Mouse (Mus musculus) layer of hippocampus, postnatal 14 days (tissue): Measurements from ENCODE around the gene Arhgap6. TPM values are rescaled to one million over a fixed set of nuclear protein-coding genes. Genes with fewer than 3 reads are reported as not detected.
A peak's percentile ranks its signal among the peaks of the same experiment; 100 is the strongest.

Experiments
- DNase-seq, 2 experiments: peaks; one replicate each; pipeline ENCODE4 v3.0.0; 2021 to 2022; ENCODE audit warnings: low spot score in 2 of 2, mixed read lengths in 1 of 2
- total RNA-seq, 2 experiments: library from RNA; stranded (reverse); gene quantifications; 2 replicates each; pipeline ENCODE4 v1.2.3; 2021

Arhgap6 gene
- total RNA-seq, 2 experiments from 2014 or later: 1.8 to 1.9 TPM

DNA sequence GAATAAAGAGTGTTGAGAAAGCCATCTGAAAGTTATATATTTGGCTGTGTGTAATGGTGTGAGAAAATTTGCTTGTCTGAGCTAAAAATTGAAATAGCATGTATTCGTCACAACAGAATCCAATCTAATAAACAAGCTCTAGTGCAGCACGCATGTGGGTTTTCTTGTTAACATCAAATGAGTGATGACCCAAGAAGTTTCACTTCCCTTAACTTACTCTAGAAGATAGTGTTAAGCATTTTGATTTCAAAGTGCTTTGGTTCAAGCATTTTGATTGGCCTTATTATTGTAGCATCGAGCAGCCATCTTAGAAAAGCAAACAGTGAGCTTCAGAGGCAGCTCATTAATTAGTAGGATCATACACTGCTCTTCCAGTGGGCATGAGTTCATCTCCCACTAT lies 315.1 kb downstream of the Arhgap6 start:
- DNase-seq: no peak

DNA sequence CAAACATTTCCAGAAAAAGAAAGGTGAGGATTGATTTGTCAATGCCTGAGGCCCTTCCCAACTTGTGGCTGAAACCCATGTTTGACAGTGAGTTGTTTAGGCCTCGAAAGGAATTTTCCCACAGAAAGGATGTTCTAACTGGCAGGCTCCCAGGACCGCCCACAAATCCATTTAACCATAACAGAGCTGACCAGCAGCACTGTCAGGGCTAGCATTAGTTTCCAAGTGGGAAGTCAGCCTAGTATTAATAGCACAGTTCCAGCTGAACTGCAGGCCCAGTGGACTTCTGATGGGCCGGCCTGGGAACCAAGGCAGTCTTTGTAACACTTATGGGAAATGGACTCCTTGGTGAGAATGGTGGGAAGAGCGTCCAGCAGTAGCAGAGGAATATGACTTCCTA lies 317.8 kb downstream of the Arhgap6 start:
- DNase-seq: no peak

DNA sequence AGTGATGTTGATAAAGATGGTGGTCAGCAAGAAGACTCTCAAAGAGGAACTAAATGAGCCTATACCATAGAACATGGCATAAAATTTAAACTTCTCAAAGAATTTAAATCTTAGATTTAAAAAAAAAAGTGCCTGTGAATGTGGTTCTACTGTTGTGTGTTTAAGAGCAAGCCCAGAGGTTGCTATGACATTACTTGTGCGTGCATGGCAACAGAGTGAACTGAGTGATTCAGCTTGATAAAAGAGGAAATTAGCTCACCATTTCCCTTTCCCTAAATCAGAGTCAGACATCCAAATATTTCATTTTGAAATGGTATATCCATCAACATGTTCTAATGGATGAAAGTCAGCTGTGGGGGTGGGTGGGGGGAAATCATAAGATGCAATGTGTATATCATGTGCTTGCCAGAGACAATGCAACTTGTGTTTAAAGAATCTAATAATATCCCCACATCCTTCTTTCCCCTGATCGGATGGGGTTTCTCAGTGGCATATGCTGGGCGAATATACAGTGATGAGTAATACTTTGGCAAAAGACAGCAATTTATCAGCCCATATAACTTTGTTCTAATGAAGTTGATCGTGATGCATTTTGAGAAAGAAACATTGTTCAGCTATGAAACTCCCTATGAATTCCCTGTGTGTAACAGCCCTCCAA lies 328.3 kb downstream of the Arhgap6 start:
- no peak for DNase-seq

DNA sequence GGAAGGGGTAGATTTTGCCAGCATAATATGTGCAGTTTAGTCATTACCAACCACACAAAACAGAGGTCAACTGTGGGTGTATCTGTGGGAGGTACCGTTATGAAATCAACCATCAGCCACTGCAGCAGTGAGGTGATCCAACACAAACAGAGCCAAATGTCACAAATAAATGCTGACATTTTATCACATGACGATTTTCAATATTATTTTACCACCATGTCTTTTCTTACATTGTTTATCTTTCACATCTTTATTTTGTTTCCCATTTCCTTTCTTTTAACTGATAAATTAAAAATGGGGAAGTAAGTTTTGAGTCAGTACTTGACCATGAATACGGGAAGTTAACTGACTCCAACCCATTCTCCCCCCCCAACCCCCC lies 328.9 kb downstream of the Arhgap6 start:
- no peak for DNase-seq

DNA sequence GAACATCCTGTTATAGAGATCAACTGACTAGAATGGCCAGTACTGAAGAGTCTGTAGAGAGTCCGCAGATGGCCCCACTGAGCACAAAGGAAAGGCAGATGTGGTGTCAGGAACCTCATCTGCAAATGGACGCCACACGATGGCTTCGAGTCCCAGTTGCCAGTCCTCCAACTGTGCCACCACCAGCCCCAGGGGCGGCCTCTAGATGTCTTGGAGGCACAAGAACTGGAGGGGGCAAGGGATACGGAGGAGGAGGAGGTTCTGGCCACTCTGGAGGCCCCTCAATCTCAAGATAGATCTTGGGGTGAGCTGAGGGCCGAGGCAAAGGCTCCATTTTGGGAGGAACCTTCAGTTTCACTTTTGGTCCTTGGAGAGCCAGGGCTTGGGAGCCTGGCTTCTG lies 344.9 kb downstream of the Arhgap6 start:
- no peak for DNase-seq

DNA sequence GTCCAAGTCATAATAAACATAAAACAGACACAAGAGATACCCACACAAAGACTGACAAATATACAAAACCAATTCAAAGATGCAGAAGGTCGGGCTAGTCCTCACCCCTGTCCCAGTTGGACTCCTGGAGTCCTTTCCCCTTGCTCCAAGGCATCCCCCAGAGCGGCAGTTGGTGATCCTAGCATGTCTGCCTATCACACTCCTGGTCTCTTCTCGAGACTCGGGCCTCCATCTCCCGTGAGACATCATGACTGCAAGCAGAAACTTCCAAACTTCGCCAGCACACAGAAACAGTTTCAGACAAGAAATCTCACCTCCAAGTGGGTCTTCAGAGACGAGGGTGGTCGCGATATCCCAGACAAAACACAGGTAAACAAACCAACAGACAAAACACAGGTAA lies 345.6 kb downstream of the Arhgap6 start:
- no peak for DNase-seq

DNA sequence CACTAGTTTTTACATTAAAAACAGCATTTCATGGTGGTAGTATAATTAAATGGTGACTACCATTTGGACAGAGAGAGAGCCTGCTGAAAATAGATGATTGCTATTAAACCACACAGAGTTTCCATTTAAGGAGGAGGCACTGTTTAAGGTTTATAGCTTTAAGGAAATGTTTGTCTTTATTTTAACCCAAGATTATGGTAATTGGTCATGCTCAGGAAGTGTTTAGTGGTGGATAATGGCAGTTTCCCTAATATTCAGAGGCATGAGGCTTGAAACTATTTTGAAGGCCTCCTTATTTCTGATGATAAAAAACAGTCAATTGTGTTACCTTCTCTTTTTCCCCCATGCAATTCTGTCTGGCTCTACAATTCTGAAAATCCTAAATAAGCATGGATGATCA lies 358.9 kb downstream of the Arhgap6 start:
- DNase-seq: no peak

DNA sequence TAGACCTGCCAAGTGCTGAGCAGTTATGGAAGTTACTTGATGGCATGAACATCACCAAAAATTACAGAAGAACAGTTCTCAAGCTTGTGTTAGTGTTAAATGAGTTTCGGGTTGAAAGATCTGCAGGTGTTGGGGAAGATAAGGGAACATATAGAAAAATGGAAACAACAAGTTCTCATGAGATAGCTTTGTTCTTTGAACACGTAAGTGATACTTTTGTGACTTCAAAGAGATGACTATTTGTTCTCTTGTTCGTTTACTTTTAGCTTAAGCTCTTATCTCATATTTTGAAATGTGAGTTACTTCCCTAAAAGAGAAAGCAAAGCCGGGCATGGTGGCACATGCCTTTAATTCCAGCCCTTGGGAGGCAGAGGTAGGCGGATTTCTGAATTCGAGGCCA lies 363.5 kb downstream of the Arhgap6 start:
- DNase-seq: no peak

DNA sequence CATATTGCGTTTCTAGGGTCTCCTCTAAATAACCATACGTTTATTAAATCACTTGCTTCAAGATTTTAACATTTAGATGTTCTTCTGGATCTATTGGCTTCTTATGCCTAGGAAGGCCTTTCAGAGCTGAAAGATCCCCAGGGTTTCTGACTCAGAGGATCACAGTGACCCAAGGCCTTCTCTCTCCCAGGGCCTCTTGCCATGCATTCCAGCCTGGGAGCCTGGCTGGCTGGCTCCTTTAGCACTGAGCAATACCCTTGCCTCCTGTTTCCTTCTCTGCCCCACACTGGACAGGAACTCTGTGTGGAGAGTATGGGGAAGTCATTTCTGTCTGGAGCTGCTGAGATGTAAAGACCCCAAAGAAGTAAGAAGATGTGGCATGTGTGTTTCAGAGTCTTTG lies 376.1 kb downstream of the Arhgap6 start:
- no peak for DNase-seq

DNA sequence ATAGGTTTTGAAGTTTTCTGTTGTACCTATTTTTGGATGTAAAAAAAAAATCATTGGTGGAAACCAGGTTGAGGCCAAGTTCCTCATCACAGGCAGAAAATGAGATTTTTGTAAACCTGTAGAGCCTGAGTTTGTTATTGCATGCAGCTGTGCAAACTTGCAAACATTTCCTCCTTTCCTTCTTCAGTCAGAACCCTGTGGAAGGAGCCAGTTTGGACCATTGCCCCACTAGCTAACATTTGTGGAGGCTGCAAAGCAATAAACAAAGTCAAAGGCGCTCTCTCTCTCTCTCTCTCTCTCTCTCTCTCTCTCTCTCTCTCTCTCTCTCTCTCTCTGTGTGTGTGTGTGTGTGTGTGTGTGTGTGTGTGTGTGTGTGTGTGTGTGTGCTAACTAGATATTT lies 378.9 kb downstream of the Arhgap6 start:
- DNase-seq: no peak

DNA sequence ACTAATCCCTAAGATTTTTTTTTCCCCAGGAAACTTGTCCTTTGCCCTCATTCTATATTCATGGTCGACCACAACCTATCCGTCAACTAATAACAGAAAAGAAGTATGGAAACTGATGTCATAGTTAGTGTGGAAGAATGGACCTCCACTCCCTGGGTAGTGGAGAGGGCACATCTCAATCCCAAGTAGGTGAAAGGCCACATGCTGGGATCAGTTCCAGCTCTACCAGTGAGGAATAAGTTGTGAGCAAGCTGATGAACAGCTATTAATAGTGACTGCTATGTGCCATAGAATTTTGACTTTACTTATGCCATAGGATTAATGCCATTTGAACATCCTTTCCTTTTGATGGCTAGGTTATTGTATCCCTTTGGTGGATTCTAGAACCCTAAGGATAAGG lies 383.7 kb downstream of the Arhgap6 start:
- no peak for DNase-seq

DNA sequence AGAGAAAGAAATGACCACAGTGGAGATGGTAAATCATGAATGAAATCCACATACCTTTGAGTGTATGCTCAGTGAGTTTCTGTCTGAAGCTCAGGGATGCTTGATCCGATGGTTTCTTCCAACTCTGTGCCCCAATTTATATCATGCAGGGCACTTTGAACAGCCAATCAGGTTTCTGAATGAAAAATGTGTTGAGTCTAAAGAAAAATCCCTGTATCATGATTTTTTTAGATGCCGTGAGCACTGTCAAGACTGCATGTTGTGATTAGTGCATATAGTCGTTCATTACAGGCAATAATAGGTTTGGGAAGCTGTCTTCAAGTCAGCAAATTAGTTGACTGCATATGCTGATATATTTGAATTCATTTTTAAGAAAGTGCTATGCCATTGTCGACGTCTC lies 392.2 kb downstream of the Arhgap6 start, which contains the start of gene Amelx:
Gene Amelx, minus strand, starts transcription at position 101 of the 400 bp plus-strand sequence.
- DNase-seq: no peak

DNA sequence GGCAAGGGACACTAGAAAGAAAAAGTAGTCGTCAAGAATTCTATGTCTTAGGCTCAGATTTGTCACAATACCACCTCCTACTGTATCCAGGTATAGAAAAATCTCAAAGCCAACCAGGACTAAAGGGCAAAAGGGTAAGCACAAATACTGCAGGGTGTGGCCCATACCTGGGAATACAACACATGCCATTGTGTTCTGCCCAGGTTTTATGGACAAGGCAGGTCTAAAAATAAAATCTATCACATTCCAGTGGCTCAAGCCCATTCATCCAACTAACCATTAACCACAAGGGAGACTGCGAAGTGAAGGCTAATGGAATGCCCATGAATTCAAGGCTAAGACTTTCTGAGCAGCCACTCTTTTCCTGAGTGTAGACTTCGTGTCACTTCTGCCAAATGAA lies 415.1 kb downstream of the Arhgap6 start:
- no peak for DNase-seq

DNA sequence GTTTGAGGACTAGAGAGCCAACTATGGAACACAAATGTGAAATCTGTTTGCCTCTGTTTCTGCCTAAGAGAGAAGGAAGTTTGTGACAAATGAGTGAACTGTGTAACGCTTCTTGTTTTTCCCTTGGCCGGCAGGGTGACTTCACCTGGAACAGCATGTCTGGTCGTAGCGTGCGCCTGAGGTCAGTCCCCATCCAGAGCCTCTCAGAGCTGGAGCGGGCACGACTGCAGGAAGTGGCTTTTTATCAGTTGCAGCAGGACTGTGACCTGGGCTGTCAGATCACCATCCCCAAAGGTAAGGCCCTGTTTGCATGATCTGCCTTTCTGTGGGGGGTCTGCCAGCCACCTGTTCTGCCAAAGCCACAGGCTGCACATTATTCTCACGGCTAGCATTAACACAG lies 425.2 kb downstream of the Arhgap6 start:
- DNase-seq: no peak

DNA sequence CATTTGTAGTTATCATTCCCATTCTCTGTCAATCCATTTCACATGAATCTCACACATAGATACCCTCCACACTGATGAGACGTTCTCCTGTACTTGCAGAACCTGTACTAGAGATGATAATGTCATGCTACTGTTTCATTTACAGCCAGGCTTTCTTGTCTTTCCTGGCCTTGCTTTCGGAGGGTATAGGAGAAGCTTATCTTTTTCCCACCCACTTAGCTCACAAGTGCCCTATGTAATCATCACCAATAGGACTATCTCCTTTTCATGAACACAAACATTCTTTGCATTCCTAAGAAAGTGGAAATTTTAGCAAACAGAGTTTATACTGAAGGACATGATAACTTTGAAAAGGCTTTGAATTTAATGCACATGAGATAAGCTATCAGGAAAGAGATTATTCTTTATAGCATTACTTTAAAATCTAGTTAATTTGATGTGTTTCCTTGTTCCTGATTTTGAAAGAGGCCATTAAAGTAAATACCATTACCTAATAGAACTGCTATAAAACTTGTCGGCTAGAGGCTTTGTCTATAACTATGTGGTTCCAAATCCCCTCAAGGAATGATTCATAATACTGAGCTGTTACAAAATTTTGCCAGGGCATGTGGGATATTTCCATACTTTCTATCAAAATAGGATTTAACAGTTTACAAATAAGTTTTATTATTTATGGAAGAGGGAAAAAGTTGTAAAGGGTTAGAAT lies 427.6 kb downstream of the Arhgap6 start:
- DNase-seq: no peak

DNA sequence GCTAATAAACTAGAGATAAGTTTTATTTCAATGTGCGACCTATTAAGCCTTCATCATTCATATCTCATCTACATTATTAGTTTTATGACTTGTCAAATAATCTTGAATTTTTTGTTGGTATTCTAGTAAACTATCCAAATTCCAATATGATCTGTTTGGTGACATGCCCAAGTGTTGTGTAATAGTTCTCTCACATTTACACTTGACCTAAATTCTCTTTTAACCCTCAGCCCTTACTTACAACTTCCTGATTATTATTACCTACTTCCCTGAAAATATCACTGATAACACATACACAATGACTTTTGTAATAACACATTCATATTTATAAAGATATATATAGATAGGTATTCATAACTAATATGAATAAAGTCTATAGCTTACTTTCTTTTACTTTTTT lies 461.0 kb downstream of the Arhgap6 start:
- no peak for DNase-seq

DNA sequence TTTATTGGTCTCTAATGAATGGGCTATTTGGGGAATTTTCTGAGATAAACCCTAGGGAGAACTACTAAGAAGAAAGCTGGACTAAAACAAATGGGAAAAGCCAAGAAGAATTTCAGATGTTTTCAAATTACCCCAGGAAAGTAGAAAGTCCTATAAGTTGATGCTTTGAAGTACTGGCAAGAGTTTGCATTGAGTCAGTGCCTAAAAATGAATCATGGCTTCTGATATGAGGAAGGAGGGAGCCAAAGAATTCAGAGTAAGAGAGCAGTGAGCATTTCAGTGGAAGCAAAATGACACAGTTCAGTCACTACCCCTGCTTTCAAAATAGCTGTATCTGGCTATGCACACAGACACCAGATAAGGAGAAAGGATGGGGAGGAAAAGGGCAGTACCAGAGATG lies 461.8 kb downstream of the Arhgap6 start:
- no peak for DNase-seq

DNA sequence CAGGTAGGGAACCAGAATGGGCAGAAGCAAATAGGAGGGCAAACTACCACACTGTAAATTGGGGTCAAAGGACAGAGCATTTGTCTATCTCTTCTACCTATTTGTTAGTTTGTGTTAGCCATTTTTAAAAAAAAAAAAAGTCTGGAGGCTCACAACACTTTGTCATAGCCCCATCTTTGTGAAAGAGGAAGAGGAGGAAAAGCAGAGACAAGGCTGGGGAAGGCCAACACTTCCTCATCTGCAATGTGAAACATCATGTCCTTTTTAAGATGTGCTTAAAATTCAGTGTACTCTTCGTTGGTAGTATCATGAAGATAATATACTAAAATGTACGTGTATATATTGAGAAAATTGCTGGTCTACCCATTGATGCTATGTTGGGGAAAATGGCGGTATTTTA lies 466.1 kb downstream of the Arhgap6 start:
- DNase-seq: no peak

DNA sequence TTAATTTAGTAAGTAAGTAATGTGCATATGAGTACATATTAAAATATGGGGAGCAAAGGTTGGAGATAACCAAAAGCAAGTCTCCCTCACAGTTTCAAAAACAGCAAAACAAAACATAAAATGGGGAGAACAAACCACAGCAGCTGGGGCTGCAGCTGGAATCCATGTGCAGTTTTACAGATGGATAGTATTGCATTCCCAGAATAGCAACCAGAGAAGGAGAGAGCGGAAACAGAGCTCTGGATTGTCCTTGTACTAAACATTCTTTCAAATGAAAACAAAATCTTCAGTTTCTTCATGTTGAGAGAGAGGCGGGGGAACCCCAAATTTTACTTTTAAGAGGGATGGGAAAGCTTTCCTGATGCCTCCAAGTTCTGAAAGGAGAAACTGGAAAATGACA lies 467.3 kb downstream of the Arhgap6 start:
- DNase-seq: no peak

DNA sequence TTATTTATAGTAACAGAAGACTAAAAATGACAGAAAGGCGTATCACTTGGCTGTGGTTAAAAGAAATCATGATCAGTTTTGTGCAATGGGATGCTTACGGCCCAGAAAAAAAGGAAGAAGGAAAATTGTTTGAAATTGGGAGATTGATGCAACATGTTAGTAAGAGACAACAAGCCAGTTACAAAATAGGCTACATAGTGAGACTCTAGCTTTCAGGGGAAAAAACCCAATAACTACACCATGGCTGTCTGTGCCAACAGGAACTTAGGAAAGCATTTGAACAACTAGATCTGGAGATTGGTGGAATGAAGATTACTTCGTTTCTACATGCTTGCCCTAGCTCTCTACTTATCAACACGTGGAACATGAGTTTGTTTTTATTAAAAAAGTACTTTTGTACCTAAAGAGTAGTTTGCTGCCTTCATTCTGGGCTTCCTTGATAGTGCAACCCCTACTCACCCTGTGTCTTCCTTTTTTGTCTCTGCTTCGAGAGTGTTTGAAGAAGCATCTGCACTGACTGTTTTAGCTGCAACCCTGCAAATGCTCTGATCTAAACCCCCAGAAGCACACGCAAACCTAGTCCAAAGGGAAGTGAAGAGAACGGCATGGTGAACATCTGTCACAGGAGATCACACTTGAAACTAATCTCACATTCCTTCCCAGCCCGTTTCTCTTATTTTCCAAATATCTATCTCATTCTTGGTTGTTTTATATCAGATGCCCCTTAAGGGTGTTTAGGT lies 468.7 kb downstream of the Arhgap6 start:
- no peak for DNase-seq

DNA sequence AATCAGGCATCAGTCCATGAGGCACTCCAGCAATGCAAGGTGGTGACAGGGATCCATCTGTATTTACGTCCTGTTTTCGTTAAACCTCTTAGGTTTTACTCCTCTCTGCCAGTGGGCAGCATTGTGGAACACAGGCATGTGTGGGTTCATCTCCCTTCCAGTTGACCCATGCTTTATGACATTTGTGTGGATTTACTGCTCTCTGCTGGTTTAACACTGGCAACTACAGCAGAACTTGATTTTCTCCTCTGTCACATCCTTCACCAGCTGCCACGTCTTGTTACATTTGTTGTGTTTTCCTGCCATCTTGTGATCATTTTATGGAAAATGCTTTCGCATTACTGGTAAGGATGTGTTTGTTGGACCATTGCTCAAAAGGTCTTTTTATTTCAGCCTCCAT lies 504.7 kb downstream of the Arhgap6 start:
- DNase-seq: peak in 1 of 2 experiments; percentile 36

DNA sequence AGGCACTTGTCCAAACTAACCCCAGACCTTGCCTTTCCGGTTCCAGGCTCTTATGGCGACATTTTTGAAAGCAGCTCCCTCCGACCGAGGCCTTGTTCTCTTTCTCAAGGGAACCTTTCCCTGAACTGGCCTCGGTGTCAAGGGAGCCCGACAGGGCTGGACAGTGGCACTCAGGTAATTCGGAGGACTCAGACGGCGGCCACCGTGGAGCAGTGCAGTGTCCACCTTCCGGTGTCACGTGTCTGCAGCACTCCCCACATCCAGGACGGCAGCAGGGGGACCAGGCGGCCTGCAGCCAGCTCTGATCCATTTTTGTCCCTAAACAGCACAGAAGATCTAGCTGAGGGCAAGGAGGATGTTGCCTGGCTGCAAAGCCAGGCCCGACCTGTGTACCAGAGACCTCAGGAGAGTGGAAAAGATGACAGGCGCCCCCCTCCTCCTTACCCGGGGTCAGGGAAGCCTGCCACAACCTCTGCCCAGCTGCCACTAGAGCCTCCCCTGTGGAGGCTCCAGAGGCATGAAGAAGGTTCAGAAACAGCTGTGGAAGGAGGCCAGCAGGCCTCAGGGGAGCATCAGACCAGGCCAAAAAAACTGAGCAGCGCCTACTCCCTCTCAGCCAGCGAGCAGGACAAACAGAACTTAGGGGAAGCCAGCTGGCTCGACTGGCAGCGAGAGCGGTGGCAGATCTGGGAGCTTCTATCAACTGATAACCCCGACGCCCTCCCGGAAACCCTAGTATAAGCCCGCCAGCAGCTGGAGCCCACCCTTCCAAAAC lies 507.6 kb downstream of the Arhgap6 start:
- no peak for DNase-seq
